Mouse (Mus musculus) liver, postnatal 0 days (tissue): ENCODE results near the gene Cenpi. TPM values are rescaled to one million over a fixed set of nuclear protein-coding genes. Genes with fewer than 3 reads are reported as not detected.
"Not testable (repeated sequence)": the region's sequence is repeated elsewhere in the genome, so short reads cannot be mapped to it uniquely, and the experiment has no call there.

ENCODE experiments used
- ATAC-seq: fragments of 200-750 bp; cut with Nextera tagmentation; 2 replicates; pipeline ENCODE4 v1.8.0; 2017; ENCODE audit warnings: mild to moderate bottlenecking, moderate library complexity
- DNase-seq: peaks from one replicate; pipeline ENCODE4 v3.0.0-alpha.2; 2016
- H3K27ac ChIP-seq: fragments of 300-500 bp; sonication (generic); 2 replicates; pipeline ENCODE4 v1.5.1; 2014; ENCODE audit warnings: antibody characterized with exemption, moderate library complexity, mild to moderate bottlenecking, low read depth
- H3K27me3 ChIP-seq: fragments of 300-500 bp; sonication (generic); 2 replicates; pipeline ENCODE4 v1.6.1; 2014; ENCODE audit warnings: low read length, control low read depth, mixed read lengths; ENCODE audit not compliant: insufficient read depth
- H3K36me3 ChIP-seq: fragments of 300-500 bp; sonication (generic); replicated peaks from 2 replicates; pipeline ENCODE4 v1.6.1; 2014; ENCODE audit warnings: mild to moderate bottlenecking, control low read depth, low read length, moderate library complexity, mixed read lengths; ENCODE audit not compliant: insufficient read depth
- H3K4me1 ChIP-seq: fragments of 300-500 bp; sonication (generic); 2 replicates; pipeline ENCODE4 v1.6.1; 2014; ENCODE audit warnings: antibody characterized with exemption, mild to moderate bottlenecking, control low read depth; ENCODE audit not compliant: insufficient read depth
- H3K4me2 ChIP-seq: fragments of 300-500 bp; sonication (generic); 2 replicates; pipeline ENCODE4 v1.6.1; 2014; ENCODE audit warnings: low read depth, mild to moderate bottlenecking, low read length, moderate library complexity, mixed read lengths
- H3K4me3 ChIP-seq: fragments of 300-500 bp; sonication (generic); 2 replicates; pipeline ENCODE4 v1.5.1; 2014; ENCODE audit warnings: low read depth, low read length
- H3K9ac ChIP-seq: fragments of 300-500 bp; sonication (generic); replicated peaks from 2 replicates; pipeline ENCODE4 v1.6.1; 2014; ENCODE audit warnings: mild to moderate bottlenecking, moderate library complexity
- H3K9me3 ChIP-seq: fragments of 300-500 bp; sonication (generic); 2 replicates; pipeline ENCODE4 v1.6.1; 2016; ENCODE audit warnings: mild to moderate bottlenecking, control low read depth, low read length, mixed read lengths
- CTCF ChIP-seq: sonication (generic); IDR thresholded peaks from 2 replicates; pipeline ENCODE4 v1.5.1; 2016; ENCODE audit warnings: antibody characterized with exemption, low read depth
- EP300 ChIP-seq: IDR thresholded peaks from 2 replicates; pipeline ENCODE4 v1.6.1; 2016; ENCODE audit warnings: antibody characterized with exemption, low read depth, mild to moderate bottlenecking
- WGBS: fragments of 180-500 bp; shearing (Covaris S2); extraction: QIAGEN DNeasy Blood & Tissue Kit; methylation state at CpG from one replicate; pipeline ENCODE4 v1.1.7; 2014; ENCODE audit not compliant: insufficient replicate concordance; 5-methylcytosine and 5-hydroxymethylcytosine counted together
- polyA plus RNA-seq: library from polyadenylated mRNA; unstranded; fragments of >200 nt; fragmentation: Nextera tagmentation; extraction: Ambion mirVana; gene quantifications from 2 replicates; pipeline ENCODE4 v1.2.1, GENCODE M21; 2015

Cenpi gene
- polyA plus RNA-seq, 1 experiment from 2014 or later, result 10.7 TPM

GRCm38 (mm10) chrX:134303287-134303686, 4.6 kb upstream of the Cenpi start:
- H3K27ac ChIP-seq, result no peak overlapping the region

GRCm38 (mm10) chrX:134308275-134308634, 371 bp downstream of the Cenpi start:
- H3K9ac ChIP-seq, result peak overlapping the region; percentile 67
- DNase-seq, result no peak

More at GRCm38 (mm10) chrX:134303287-134303686, 4.6 kb upstream of the Cenpi start:
- ATAC-seq, result no peak
- no peak for TF ChIP-seq CTCF
- no peak overlapping the region for H3K4me2 ChIP-seq
- H3K9ac ChIP-seq, result no peak overlapping the region
- no peak for DNase-seq
- no peaks in the 10 kb centered on the region for H3K27me3 ChIP-seq
- 72% methylated on average over 1 of the region's 1 CpGs for WGBS
- H3K36me3 ChIP-seq, result no peaks in the 10 kb centered on the region
- H3K9me3 ChIP-seq, result no peaks in the 10 kb centered on the region
- H3K4me1 ChIP-seq, result no peaks in the 10 kb centered on the region
- H3K4me3 ChIP-seq, result no peak overlapping the region

GRCm38 (mm10) chrX:134311193-134311592, 3.3 kb downstream of the Cenpi start:
- H3K36me3 ChIP-seq, DNase-seq, H3K9ac ChIP-seq, H3K4me1 ChIP-seq, H3K27me3 ChIP-seq, H3K4me2 ChIP-seq, H3K27ac ChIP-seq, H3K9me3 ChIP-seq, H3K4me3 ChIP-seq, ATAC-seq: not testable (repeated sequence)
- WGBS, result 79% methylated on average over 7 of the region's 7 CpGs

More at GRCm38 (mm10) chrX:134308275-134308634, 371 bp downstream of the Cenpi start:
- no peaks in the 10 kb centered on the region for H3K4me1 ChIP-seq
- peaks cover 2% of the 10 kb centered on the region; the same call in 1 of the 2 replicates for H3K36me3 ChIP-seq
- no peaks in the 10 kb centered on the region for H3K27me3 ChIP-seq
- TF ChIP-seq CTCF (no peak), EP300 (no peak)
- H3K4me2 ChIP-seq, result peak overlapping the region; percentile 71
- H3K9me3 ChIP-seq, result no peaks in the 10 kb centered on the region
- WGBS, result 27% methylated on average over 9 of the region's 9 CpGs
- peak overlapping the region; percentile 58 for H3K4me3 ChIP-seq
- H3K27ac ChIP-seq, result peak overlapping the region; percentile 52
- peak; percentile 82 for ATAC-seq

- TF ChIP-seq EP300, result no peak
- TF ChIP-seq CTCF, result peak; percentile 57
- 71% methylated on average over 2 of the region's 2 CpGs for WGBS
- H3K36me3 ChIP-seq, result no peaks in the 10 kb centered on the region
These were observed 11.5 kb downstream of the Cenpi start for GRCm38 (mm10) chrX:134319153-134319932.

GRCm38 (mm10) chrX:134333280-134333679, 25.4 kb downstream of the Cenpi start:
- no peak overlapping the region for H3K4me3 ChIP-seq
- ATAC-seq (no peak), DNase-seq (peak; percentile 36)
- WGBS, result 94% methylated on average over 2 of the region's 2 CpGs
- H3K9ac ChIP-seq, result no peak overlapping the region
- no peaks in the 10 kb centered on the region for H3K27me3 ChIP-seq
- H3K9me3 ChIP-seq, result no peaks in the 10 kb centered on the region
- no peak overlapping the region for H3K4me2 ChIP-seq
- no peak overlapping the region for H3K27ac ChIP-seq
- H3K36me3 ChIP-seq, result 0 out of 2 replicates have a peak, but pooled peaks cover 3% of the 10 kb centered on the region
- no peak for TF ChIP-seq EP300
- TF ChIP-seq CTCF, result peak; percentile 56
- H3K4me1 ChIP-seq, result no peaks in the 10 kb centered on the region

More at GRCm38 (mm10) chrX:134319153-134319932, 11.5 kb downstream of the Cenpi start:
- ATAC-seq, result no peak
- Histone ChIP-seq H3K4me2 (no peak overlapping the region), H3K27me3 (no peaks in the 10 kb centered on the region), H3K27ac (no peak overlapping the region), H3K9ac (no peak overlapping the region), H3K4me3 (no peak overlapping the region), H3K9me3 (no peaks in the 10 kb centered on the region), H3K4me1 (no peaks in the 10 kb centered on the region)
- DNase-seq, result peak; percentile 33

- no peak overlapping the region for H3K4me3 ChIP-seq
- H3K4me1 ChIP-seq, result no peaks in the 10 kb centered on the region
- no peak overlapping the region for H3K4me2 ChIP-seq
- H3K9me3 ChIP-seq, result no peaks in the 10 kb centered on the region
- ATAC-seq (no peak), DNase-seq (no peak)
- WGBS, result 72% methylated on average over 2 of the region's 2 CpGs
- H3K36me3 ChIP-seq, result peaks cover 10% of the 10 kb centered on the region
- no peak overlapping the region for H3K9ac ChIP-seq
- H3K27ac ChIP-seq, result no peak overlapping the region
- no peaks in the 10 kb centered on the region for H3K27me3 ChIP-seq
- TF ChIP-seq EP300, result no peak
- TF ChIP-seq CTCF, result no peak
These were observed 34.9 kb downstream of the Cenpi start for GRCm38 (mm10) chrX:134342735-134343134.
